Mouse (Mus musculus): ENCODE data around the gene Dctn2.

- no peak for TF ChIP-seq POLR2A (IDR thresholded peaks at IDR 0.05; ENCODE audit: low read depth, low read length)
- no peak for TF ChIP-seq CTCF (IDR thresholded peaks at IDR 0.05; ENCODE audit: extremely low read depth, insufficient read depth, insufficient read length, insufficient replicate concordance)
These were observed 2.2 kb downstream of the Dctn2 start for GRCm38 (mm10) chr10:127268401-127268800.

Measured in spleen, adult 2 months (tissue).